Mouse (Mus musculus): ENCODE results near the gene Ccn2. TPM values are rescaled to one million over a fixed set of nuclear protein-coding genes. Genes with fewer than 3 reads are reported as not detected.
"Not testable (repeated sequence)": the region's sequence is repeated elsewhere in the genome, so short reads cannot be mapped to it uniquely, and the experiment has no call there.

Gene Ccn2
- total RNA-seq, 2 experiments from 2014 or later: 20.2 to 57.0 TPM

GRCm38 (mm10) chr10:24597789-24598188 is 2.5 kb downstream of the Ccn2 start:
- intact Hi-C loops (cut with DNase I; ENCODE audit: low total_unique reads): no loop called here
- no peak for DNase-seq

DNA sequence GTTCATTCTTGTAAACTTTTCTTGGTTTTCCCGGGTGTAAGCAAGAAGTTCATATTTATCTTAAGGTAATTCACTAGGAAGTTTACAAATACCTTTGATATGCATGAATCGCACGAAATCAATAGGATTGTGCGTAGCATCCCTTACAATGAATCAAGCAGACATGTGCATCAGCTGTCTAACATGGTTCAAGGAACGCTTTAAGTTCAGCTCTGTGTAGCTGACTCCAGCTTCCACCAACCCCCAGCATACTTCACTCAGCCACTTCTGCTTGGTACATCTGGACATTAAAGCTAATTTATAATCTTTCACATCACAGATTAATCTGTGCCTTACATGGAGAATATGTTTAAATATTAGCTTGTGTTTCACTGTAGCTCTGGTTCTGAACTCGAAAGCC is 3.5 kb downstream of the Ccn2 start:
- DNase-seq: no peak

DNA sequence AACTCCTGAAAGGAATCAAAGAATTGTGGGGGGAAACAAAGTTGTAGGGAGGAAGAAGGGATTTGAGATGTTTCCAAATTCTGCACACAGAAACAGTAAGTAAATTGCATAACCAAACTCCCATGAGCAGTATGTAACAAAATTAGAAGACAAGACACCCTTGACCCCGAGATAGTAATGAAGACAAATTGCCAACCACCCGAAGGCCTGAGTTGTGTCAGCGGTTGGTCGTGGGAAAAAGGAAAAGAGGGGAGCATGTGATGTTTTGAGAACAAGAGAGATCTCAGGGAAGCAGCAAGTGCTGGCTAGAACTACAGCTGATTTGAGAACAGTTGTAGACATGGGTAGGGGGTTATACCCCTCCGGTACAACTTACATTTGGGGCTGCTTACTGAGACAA is 4.6 kb downstream of the Ccn2 start:
- intact Hi-C loops (cut with DNase I; ENCODE audit: low total_unique reads): no loop called here
- DNase-seq: no peak

More for the DNA sequence above, 3.5 kb downstream of the Ccn2 start:
- intact Hi-C loops (cut with DNase I; ENCODE audit: low total_unique reads): no loop called here

GRCm38 (mm10) chr10:24603035-24603434 is 7.8 kb downstream of the Ccn2 start:
- DNase-seq: no peak
- intact Hi-C loops (cut with DNase I; ENCODE audit: low total_unique reads): no loop called here

DNA sequence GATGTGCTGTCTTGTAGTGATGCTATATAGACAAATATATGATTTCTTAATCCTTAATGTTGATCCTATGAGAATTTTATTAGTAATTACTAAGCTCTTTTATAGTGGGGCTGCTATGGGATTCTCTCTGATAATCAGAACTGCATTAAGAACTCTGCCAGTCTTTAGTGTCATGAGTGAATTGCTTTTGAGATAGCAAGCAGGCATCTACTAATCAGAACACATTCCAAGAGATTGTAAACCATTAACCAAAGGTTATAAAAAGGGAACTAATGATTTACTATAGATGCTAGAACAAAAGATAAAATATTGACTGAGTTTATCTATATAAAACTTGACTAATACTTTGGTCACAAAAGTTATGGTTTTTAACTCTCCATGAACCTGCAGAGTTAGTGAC is 8.5 kb downstream of the Ccn2 start:
- intact Hi-C loops (cut with DNase I; ENCODE audit: low total_unique reads): no loop called here
- no peak for DNase-seq

GRCm38 (mm10) chr10:24609146-24609545 is 13.9 kb downstream of the Ccn2 start:
- intact Hi-C loops (cut with DNase I; ENCODE audit: low total_unique reads): no loop called here

GRCm38 (mm10) chr10:24609766-24610165 is 14.5 kb downstream of the Ccn2 start:
- DNase-seq: peak; percentile 66
- intact Hi-C loops (cut with DNase I; ENCODE audit: low total_unique reads): no loop called here

More at GRCm38 (mm10) chr10:24609146-24609545, 13.9 kb downstream of the Ccn2 start:
- DNase-seq: no peak

DNA sequence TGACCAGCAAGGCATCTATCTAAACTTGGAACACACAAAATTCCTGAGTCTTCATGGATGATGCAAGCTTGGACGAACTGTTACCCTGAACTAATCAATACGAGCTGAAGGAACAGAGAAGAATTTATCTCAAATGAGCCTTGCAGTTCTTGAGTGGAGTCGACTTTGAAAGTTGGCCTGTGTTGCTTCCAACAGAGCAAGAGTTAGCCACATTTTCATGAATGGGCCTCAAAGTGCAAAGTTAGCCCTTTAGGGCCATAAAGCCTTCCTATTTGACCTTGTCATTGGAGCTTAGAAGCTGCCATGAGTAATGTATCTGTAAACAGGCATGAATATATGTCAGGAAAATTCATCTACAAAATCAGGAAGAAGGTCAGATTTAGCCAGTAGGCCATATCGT is 19.5 kb downstream of the Ccn2 start:
- intact Hi-C loops (cut with DNase I; ENCODE audit: low total_unique reads): no loop called here
- no peak for DNase-seq

DNA sequence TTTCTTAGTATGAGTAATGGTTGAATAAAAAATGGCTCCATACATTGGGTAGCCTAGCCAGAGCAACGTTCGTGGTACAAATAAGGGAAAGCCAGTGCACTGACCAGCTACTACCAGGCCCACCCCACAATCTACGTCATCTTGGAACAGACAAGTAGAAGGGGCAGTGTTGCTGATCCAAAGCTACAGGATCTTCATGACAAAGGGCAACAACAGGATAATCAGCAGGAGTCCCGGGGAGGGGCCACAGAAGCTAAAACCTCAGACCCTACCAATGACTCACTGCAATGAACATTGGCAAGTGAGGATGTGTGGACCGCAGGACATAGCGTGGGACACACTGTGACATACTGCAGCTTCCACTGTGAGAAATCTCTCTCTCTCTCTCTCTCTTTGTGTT is 20.6 kb downstream of the Ccn2 start:
- DNase-seq: no peak
- intact Hi-C loops (cut with DNase I; ENCODE audit: low total_unique reads): no loop called here

GRCm38 (mm10) chr10:24616572-24616971 is 21.3 kb downstream of the Ccn2 start:
- intact Hi-C loops (cut with DNase I; ENCODE audit: low total_unique reads); DNase-seq: not testable (repeated sequence)

DNA sequence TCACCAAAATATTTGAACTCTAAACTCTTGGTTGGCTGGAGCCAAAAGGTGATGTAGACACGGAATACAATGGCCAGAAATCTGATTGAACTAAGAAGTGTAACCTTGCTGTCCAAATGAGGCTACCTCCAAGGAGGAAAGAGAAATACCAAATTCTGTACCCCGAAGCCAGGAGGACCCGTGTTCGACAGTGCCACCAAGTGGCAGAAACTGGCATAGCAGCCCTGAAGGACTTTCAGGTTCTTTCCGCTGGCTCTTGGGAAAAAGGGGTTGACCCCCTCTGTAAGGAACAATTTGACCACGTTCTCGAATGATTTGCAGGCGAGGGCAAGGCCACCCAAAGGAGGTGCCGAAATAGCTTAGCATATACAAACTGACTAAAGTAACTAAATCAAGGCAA is 26.3 kb downstream of the Ccn2 start:
- peak; percentile 48 for DNase-seq
- intact Hi-C loops (cut with DNase I; ENCODE audit: low total_unique reads): loop anchor here (5.0 to 10.0 kb wide), 3 partner anchors 237 to 437 kb away; no protein-coding TSS in a partner anchor

DNA sequence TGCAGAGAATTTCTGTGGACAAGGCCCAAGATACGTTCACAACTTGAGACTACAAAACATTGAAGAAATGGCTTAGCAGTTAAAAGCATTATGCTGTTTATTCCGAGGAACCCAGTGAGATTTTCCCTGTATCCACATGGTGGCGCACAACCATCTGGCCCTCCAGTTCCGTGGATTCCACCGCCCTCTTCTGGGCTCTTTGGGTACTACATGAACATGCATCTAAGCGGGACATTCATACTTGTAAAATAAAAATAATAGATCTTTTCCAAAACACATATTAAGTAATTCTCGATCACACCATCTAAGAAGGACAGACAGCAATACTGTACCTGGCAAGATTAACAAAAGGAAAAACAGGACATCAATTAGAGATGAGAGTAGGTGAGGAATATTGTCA is 27.3 kb downstream of the Ccn2 start:
- DNase-seq: peak; percentile 76
- intact Hi-C loops (cut with DNase I; ENCODE audit: low total_unique reads): loop anchor here (5.0 to 10.0 kb wide), 3 partner anchors 238 to 438 kb away; no protein-coding TSS in a partner anchor

GRCm38 (mm10) chr10:24625060-24625701 is 29.9 kb downstream of the Ccn2 start:
- peak; percentile 81 for DNase-seq
- intact Hi-C loops (cut with DNase I; ENCODE audit: low total_unique reads): loop anchor here (10.0 kb wide), 2 partner anchors 240 to 440 kb away; no protein-coding TSS in a partner anchor

GRCm38 (mm10) chr10:24627262-24627661 is 32.0 kb downstream of the Ccn2 start:
- no peak for DNase-seq
- intact Hi-C loops (cut with DNase I; ENCODE audit: low total_unique reads): loop anchor here (10.0 kb wide), 2 partner anchors 242 to 442 kb away; no protein-coding TSS in a partner anchor

DNA sequence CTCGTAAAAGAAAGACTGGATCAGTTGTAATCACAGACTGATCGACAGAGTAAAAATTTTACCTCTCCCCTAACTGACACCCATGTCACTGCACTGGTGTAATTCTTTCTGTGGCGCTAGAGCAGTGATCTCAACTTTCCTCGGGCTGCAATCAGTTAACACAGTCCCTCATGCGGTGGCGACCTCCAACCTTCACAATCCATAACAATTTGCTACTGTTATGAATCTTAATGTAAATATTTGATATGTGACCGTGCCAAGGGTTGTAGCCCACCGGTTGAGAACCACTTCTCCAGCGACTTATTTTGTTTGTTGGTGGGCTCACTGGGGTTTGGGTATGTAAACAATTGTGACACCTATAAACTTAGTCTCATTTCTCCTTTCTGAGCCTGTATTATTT is 33.2 kb downstream of the Ccn2 start:
- DNase-seq: no peak
- intact Hi-C loops (cut with DNase I; ENCODE audit: low total_unique reads): loop anchor here (10.0 kb wide), 2 partner anchors 244 to 444 kb away; no protein-coding TSS in a partner anchor

DNA sequence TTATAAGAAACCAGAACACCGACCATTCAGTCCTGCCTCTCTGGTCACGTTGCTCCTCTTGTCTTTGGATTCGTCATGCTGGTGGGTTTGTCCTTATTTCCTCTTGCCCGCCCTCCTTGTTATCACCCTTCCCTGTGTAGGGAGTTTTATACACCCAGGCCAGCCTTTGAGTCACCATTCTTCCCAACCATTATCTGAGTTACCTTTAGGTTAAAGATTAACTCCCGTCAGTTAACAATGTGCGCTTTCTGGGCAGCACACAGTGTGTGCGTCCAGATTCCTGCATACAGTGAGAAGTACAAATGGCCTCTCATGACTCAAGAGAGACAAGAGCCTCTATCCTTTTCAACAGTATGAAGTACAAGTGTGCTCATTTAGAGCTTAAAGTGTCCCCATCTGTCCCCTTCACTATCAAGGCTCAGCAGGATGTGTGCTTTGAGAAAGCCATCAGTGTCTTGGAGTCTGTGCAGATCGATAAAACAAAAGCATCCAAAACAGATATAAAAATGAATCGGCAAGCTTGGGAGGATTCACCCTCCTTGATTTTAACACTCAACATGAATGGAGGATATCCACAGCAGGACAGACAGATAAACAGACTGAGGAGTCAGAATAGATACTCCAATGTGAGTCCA is 34.0 kb downstream of the Ccn2 start:
- no peak for DNase-seq
- intact Hi-C loops (cut with DNase I; ENCODE audit: low total_unique reads): loop anchor here (10.0 kb wide), 2 partner anchors 244 to 444 kb away; no protein-coding TSS in a partner anchor

DNA sequence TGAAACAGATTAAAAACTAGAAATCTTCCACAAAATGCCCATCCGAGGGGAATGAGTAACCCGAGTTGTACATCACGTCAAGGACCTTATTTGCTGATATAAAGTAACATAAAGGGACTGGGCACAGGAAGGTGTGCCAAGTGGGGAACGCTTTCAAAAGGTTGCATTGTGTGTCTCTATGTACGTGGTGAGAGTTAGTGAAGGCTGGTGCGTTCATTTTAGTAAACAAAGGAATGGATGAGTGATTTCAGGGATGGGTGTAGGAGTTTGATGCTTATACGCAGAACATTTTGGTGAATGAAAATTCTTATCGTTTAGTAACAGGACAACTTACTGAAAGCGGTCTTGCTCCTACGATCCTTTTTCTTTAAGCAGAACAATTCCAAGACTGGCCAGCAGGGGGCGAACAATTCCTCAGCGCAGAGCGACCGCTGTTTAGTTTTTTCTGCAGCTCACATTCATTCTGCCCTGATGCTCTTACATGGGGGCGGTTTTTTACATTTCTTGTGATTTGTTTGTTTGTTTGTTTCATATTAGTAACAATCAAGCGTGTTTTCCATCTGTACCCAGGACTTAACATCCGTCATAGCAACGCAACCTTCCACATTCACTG is 35.3 kb downstream of the Ccn2 start:
- intact Hi-C loops (cut with DNase I; ENCODE audit: low total_unique reads): no loop called here

GRCm38 (mm10) chr10:24631122-24631521 is 35.9 kb downstream of the Ccn2 start:
- DNase-seq: no peak
- intact Hi-C loops (cut with DNase I; ENCODE audit: low total_unique reads): no loop called here

More for the DNA sequence above, 35.3 kb downstream of the Ccn2 start:
- DNase-seq: peak; percentile 57

- intact Hi-C loops (cut with DNase I; ENCODE audit: low total_unique reads): no loop called here
- no peak for DNase-seq
Measured at GRCm38 (mm10) chr10:24634288-24634687, 39.0 kb downstream of the Ccn2 start.

- intact Hi-C loops (cut with DNase I; ENCODE audit: low total_unique reads): no loop called here
- no peak for DNase-seq
Measured at GRCm38 (mm10) chr10:24635331-24635815, 40.1 kb downstream of the Ccn2 start.
